Mouse (Mus musculus) brain, embryonic 14.5 days (tissue): ENCODE measurements at regions not wholly inside any gene's neighbourhood (a gene's known extent, or its start where the extent isn't known, plus 50 kb on each side); places are given as distances from the start of the nearest gene placed in this dataset.

Experiments
- CTCF ChIP-seq: fragments of 200-500 bp; IDR thresholded peaks from 2 replicates; pipeline ENCODE4 v1.5.1; 2012; ENCODE audit warnings: inconsistent platforms, mild to moderate bottlenecking, moderate library complexity, borderline replicate concordance; ENCODE audit not compliant: insufficient read depth, insufficient read length; ENCODE audit errors: extremely low read depth
- POLR2A ChIP-seq: fragments of 200-500 bp; IDR thresholded peaks from 2 replicates; pipeline ENCODE4 v1.6.1; 2012; ENCODE audit warnings: mild to moderate bottlenecking, inconsistent platforms, borderline replicate concordance; ENCODE audit not compliant: poor library complexity, insufficient read depth, insufficient read length, severe bottlenecking; ENCODE audit errors: extremely low read depth

GRCm38 (mm10) chr10:45009235-45009634 lies 57.8 kb upstream of the Prep start:
- no peak for TF ChIP-seq POLR2A
- TF ChIP-seq CTCF, result no peak
